Mouse (Mus musculus): ENCODE measurements at regions not wholly inside any gene's neighbourhood (a gene's known extent, or its start where the extent isn't known, plus 50 kb on each side); places are given as distances from the start of the nearest gene placed in this dataset.

GRCm38 (mm10) chr2:133221762-133222556, 276.3 kb upstream of the Fermt1 start:
- DNase-seq: no peak

GRCm38 (mm10) chr2:133235175-133235920, 289.6 kb upstream of the Fermt1 start:
- DNase-seq: peak; percentile 3

DNA sequence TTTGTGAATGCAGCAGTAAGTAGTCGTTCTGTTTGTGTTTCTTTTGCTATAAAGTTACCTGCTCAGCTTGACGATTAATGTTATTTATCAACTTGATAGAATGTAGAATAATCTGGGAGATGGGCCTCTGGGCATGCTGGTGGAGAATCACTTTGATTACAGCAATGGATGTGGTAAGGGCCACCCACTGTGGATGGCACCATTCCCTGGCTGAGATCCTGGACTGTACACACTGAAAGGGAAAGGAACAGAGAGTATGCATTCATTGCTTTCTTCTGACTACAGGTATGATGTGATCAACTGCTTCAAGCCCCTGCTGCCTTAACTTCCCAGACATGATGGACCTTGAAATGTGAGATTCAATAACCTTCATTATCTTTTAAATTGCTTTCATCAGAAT, 299.8 kb upstream of the Bmp2 start:
- no peak for DNase-seq

DNA sequence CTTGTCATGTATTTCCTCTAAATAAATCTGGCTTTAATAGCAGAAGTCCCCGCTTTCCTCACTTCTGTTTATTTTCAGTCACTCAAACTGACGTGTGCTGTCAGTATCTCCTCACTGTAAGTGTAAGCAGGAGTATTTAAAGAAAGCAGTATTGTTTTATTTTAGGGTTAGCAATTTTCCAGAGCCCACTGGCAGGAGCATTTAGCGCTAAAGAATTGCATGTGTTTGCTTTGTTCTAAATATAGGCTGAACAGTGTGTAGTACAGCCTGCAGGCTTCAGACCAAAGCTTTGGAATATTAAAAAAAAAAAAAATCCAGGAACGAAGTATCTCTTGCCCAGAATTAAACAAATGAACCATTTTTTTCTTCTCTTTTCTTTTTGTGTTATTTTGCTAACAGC, 277.5 kb upstream of the Bmp2 start:
- no peak for DNase-seq

DNA sequence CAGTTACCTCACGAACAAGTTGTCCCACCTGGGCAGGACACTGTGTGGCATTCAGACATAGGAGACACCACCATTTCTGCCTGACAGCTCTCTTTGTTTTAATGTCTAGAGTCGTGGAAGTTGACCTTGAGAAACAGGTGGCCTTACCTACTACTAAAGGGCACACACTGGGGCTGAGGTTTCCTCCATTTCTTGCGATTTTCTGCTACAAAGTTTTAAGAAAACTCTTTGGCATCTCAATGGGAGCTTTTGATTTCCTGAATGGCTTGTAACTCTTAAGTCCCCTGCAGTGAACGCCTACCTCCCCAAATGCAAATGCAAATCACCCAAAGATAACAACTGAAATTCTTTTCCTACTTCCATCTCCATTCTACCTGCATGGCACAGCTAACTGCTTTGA, 273.4 kb upstream of the Bmp2 start:
- no peak for DNase-seq

- DNase-seq: no peak
Measured at GRCm38 (mm10) chr2:133279275-133279674, 272.7 kb upstream of the Bmp2 start.

DNA sequence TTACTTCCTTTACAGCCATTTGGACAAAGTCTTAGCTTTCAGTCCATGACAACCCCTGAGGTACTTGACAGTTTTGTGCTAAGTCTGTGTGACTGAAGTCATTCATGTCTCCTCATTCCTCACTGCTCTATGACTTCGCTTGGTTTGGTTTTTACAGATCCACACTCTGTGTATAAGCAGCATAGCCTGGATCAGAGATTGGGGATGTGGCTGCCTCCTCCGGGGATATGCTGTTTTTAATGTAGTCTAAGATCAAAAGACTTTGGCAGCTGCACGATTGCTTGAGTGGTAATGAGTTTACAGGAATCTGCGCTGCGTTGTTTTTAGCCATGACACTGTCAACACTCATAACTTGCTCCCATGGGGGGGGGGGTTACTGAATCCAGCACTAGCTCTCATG, 269.3 kb upstream of the Bmp2 start:
- DNase-seq: peak; percentile 5

DNA sequence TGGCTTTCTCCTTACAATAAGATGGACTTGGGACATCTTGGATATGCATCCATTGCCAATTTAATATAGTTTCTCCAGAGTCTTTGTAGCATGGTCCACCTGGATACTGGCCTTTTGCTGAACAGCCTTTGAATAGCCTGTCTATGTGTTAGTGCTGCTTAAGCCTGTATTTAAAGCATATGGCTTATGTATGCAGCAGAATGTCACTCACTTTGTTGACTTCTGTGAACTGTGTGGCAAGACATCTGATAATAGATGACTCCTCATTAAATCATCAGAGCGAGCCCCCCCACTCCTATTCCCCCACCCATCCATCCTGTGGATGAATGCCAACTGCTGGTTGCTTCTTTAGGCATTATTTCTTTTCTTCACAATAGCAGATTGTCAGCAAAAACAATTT, 268.2 kb upstream of the Bmp2 start:
- DNase-seq: no peak

- DNase-seq: no peak
Measured at GRCm38 (mm10) chr2:133294136-133294535, 257.8 kb upstream of the Bmp2 start.

- peak; percentile 29 for DNase-seq
Measured at GRCm38 (mm10) chr2:133305936-133306335, 246.0 kb upstream of the Bmp2 start.

- DNase-seq: no peak
Measured at GRCm38 (mm10) chr2:133311001-133311400, 241.0 kb upstream of the Bmp2 start.

- no peak for DNase-seq
Measured at GRCm38 (mm10) chr2:133326290-133327050, 225.5 kb upstream of the Bmp2 start.

GRCm38 (mm10) chr2:133327653-133328052, 224.3 kb upstream of the Bmp2 start:
- DNase-seq: no peak

- no peak for DNase-seq
Measured at GRCm38 (mm10) chr2:133336177-133336901, 215.6 kb upstream of the Bmp2 start.

DNA sequence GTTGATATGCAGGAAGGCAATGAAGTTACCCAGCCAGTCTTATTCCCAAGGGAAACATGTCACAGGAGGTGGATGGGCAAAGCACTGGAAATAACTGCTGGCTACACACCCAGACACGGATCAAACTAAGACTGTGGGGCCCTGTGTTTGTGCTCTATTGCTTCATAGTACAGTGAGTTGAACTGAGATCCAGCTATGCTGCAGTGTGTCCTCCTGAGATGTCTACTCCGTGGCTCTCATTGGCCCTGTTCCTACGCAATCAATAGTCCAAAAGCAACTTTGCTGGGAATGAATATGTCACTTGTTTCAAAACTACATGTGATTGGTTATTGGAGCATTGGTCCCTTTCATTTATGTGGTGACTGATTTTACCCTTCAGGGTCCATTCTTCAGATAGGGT, 213.8 kb upstream of the Bmp2 start:
- no peak for DNase-seq

- no peak for DNase-seq
Measured at GRCm38 (mm10) chr2:133341352-133341751, 210.6 kb upstream of the Bmp2 start.

- no peak for DNase-seq
Measured at GRCm38 (mm10) chr2:133345964-133346788, 205.8 kb upstream of the Bmp2 start.

DNA sequence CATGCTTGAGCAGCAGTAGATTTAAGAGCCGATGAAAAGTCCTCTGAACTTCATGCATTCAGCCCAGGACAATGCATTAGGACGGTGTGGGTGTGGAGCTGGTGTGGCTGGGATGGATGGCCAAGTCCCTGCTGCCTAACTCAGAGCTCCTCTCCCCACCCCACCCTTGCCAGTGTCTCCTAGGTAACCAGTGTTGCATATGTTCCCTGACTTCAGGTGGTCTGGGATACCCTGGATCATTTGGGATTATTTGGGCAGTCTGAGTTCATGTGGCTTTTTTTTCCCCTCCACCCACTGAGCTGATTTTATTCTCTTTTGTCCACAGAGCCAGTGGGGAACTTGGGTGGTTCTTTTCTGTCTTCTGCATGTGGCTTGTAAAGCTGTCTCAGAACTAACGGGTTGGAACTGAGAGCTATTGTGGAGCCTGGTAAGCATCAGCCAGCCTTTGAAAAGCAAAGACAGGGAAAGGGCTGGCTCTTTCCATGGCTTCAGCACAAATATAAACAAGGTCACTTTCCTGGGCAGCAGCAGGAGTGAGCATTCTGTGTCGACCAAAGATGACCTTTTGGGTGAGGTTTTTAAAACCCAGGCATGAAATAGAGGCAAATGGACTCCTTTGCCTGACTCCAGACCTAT, 205.1 kb upstream of the Bmp2 start:
- no peak for DNase-seq

- DNase-seq: no peak
Measured at GRCm38 (mm10) chr2:133351306-133351705, 200.7 kb upstream of the Bmp2 start.

GRCm38 (mm10) chr2:133352800-133353199, 199.2 kb upstream of the Bmp2 start:
- no peak for DNase-seq

DNA sequence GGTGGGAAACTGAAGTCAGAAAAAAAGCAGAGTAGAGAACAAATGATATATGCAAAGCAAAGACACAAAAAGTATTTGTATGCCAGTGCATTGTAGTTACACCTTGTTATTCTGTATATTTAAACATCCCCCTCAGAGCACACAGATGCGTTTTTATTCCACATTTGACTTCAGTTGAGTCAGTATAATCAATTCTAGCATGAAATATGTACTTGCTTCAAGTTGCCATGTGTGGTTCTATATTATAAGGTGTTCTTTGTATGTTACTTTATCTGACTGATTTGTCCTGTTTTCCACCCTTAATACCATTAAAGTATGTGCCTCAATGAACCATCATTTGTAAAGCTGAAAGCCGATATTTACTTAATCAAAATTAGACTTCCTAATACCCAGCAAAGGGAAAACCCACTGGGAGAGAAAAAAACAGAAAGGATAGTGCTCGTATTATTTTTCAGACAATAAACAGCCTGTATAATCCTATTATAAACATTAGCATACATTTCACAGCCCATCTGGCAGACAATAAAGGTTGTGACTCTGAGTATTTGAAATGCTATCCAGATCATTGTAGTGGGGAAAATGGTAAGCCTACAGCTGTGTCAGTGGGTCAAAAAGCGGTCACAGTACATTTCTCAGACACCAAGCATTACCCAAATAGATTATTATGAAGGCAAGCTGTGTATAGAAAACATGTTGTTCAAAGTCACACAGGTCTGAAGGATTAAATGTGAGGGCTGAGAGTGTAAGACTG, 189.1 kb upstream of the Bmp2 start:
- no peak for DNase-seq

All from right cerebral cortex, postnatal 4 days (tissue).